Mouse (Mus musculus) cortical plate, adult 2 months (tissue): ENCODE results near the gene Dusp18. TPM values are rescaled to one million over a fixed set of nuclear protein-coding genes. Genes with fewer than 3 reads are reported as not detected.
A peak's percentile ranks its signal among the peaks of the same experiment; 100 is the strongest.

Experiments
- H3K27ac ChIP-seq: fragments of 200-500 bp; 2 replicates; pipeline ENCODE4 v1.5.1; 2012; ENCODE audit warnings: low read length, control low read depth, inconsistent platforms; ENCODE audit not compliant: insufficient read depth
- H3K4me1 ChIP-seq: fragments of 200-500 bp; 2 replicates; pipeline ENCODE4 v1.6.1; 2011; ENCODE audit warnings: low read length; ENCODE audit not compliant: control insufficient read depth, insufficient read depth
- H3K4me3 ChIP-seq: fragments of 200-500 bp; 2 replicates; pipeline ENCODE4 v1.5.1; 2011; ENCODE audit warnings: mild to moderate bottlenecking, low read length, control low read depth; ENCODE audit not compliant: insufficient read depth
- CTCF ChIP-seq: fragments of 200-500 bp; IDR thresholded peaks from 2 replicates; pipeline ENCODE4 v1.5.1; 2011; ENCODE audit warnings: mild to moderate bottlenecking, control low read depth, low read length; ENCODE audit not compliant: insufficient read depth; ENCODE audit errors: extremely low read depth
- POLR2A ChIP-seq: fragments of 200-500 bp; IDR thresholded peaks from 2 replicates; pipeline ENCODE4 v1.6.1; 2011; ENCODE audit warnings: mild to moderate bottlenecking, low read length, control low read depth; ENCODE audit not compliant: insufficient read depth; ENCODE audit errors: extremely low read depth
- polyA plus RNA-seq: library from polyadenylated mRNA; depleted of rRNA; stranded (reverse); fragments of >200 nt; gene quantifications from 2 replicates; pipeline ENCODE4 v1.2.3, GENCODE M21; 2012; rRNA removed

The Dusp18 gene
- polyA plus RNA-seq = 19.3 and 19.4 TPM in 2 replicates

DNA sequence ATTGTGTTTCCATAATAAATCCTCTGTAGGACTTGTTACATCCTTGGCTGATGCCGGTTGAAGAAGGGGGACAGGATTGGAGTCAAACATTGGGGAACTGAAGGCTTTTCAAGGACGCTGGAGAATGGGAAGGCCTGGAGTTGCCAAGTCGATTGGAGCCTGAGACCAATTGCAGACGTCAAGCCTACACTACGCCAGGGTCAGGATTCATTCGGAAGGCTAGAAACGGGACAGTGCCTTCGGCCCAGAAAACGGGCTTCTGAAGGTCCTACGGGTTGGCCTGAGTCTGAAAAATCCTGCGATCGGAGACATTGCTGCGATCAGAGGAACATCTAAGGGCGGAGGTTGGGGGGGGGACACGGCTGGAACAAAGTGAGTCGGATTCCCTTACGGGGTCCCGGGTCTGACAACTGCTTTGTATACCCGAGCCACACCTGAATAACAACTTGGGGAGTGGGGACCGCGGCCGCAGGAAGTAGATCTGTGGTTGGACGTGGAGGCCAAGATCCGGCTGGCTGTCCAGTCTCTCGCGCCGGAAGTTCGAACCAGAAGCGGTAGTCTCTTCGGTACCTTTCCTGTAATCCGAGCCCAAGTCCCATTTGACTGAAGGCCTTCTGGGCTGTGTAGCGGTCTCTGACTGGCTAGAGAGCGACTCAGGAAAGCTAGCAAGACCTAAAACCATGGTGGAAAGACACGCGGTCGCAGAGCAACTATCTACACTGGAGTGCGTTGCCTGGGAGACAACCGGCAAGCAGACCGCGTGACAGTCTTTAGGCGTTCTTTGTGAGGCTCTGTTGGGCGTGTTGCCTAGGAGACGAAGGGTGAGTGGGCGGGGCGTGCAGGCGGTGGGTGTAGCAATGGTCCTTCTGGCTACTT lies at the start of gene Dusp18, which contains the start of gene 4921536K21Rik:
Dusp18 (plus strand) TSS at position 835 of the 876 bp plus-strand sequence.
4921536K21Rik (minus strand) TSS at position 693 of the 876 bp plus-strand sequence.
- Histone ChIP-seq H3K27ac (peak within 1 kb of the TSS; percentile 73), H3K4me3 (peak within 1 kb of the TSS; percentile 56), H3K4me1 (peaks cover 2% of the 10 kb centered on the region; the same call in 1 of the 2 replicates)
- TF ChIP-seq POLR2A (peak; percentile 83), CTCF (no peak)

DNA sequence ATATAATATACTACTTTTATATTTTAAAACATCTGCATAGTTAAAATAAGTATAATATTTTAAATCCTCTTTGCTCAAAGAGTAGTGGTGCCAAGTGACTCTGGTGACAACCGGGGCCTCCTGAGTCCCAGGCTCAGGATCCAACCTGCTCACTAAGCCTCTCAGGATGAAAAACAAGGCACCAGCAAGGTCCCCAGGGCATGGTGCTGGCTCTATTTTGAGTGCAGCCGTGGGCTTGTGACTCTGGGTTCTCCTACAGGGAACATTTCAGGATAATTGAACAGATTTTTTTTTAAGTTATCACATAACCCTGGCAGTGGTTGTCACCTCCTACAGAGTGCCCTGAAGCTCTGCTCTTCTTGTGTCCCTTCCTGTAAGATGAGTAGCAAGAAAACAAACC lies 48.7 kb upstream of the Dusp18 start:
- H3K4me1 ChIP-seq = peaks cover 15% of the 10 kb centered on the region
- no peak overlapping the region for H3K4me3 ChIP-seq
- TF ChIP-seq POLR2A (no peak), CTCF (no peak)
- H3K27ac ChIP-seq = no peak overlapping the region

DNA sequence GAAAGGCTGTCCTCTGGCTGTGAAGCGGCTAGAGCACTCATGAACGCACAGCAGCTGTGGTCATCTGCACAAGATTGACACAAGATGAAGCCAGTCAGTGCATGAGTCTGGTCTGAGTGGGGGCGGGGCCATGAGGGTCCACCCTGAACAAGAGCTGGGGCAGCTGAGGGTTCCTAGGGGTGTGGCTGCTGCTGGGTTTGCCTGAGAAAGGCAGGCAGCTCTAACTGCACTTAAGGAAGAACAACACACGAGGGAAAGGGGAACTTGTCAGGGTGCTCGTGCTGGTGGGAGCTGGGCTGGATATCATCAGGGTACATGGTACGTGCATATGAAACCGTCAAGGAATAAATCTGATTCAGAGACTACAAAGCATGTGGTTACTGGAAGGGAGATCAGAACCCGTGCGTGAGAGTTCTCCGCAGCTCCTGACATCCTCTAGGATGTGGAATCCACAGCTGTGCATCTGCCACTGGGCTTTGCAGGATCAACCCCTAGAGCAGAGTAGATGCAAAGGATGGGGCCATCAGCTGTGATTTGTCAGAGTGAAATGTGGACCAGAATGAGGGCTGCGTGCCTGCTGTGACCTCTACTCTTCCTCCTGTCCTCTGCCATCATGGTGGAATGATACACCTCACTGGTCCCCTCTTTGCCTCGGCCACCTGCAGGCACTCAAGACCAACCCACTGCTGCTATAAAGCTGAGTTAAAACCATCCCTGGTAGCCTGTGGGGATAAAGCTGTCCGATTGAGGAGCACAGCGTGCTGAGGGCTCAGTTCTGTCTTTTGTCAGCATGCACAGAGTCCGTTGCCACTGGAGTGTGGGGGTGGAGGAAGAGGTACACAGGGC lies 45.3 kb upstream of the Dusp18 start:
- Histone ChIP-seq H3K4me3 (no peak overlapping the region), H3K27ac (peak overlapping the region; percentile 1; the same call in 1 of the 2 replicates), H3K4me1 (peaks cover 22% of the 10 kb centered on the region)
- no peak for TF ChIP-seq CTCF
- TF ChIP-seq POLR2A = no peak

DNA sequence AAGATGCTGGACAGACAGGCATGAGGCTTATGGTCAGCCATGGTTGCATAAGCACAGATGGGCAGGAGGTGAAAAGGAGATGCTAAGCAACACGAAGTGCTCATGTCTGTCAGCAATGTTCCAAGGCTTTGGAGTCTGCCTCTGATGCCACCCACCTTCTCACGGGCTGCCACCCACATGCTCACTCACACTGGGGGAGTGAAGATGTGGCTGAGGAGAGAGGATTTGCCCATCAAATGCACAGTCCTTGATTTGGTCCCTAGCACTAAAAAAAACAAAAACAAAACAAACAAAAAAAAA lies 44.8 kb upstream of the Dusp18 start:
- Histone ChIP-seq H3K4me1 (peaks cover 22% of the 10 kb centered on the region), H3K4me3 (no peak overlapping the region), H3K27ac (no peak overlapping the region)
- no peak for TF ChIP-seq POLR2A
- TF ChIP-seq CTCF = no peak

DNA sequence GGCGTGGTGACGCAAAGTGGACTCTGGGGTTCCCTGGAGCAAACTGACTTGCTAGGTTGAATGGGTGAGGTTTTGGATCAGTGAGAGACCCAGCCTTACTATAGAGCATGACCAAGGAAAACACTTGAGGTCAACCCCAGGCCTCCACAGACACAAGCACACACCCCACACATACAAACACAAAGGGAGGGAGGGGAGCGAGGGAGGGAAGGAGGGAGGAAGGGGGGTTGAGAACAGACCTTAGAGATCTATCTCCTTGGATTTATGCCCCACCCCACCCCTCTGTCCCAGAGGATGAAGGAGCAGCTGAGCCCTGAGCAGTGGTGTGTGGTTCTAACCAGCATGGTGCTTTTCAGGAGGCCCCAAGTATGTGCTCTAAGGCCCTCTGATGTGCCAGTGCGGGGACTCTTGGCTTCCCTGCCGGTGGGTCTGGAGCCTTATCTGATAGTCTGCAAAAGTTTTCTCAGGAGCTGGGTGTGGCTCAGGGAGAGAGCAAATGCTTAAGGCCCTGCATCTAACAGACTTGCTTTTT lies 44.2 kb upstream of the Dusp18 start:
- no peak overlapping the region for H3K4me3 ChIP-seq
- peaks cover 22% of the 10 kb centered on the region for H3K4me1 ChIP-seq
- TF ChIP-seq POLR2A (no peak), CTCF (no peak)
- H3K27ac ChIP-seq = no peak overlapping the region

DNA sequence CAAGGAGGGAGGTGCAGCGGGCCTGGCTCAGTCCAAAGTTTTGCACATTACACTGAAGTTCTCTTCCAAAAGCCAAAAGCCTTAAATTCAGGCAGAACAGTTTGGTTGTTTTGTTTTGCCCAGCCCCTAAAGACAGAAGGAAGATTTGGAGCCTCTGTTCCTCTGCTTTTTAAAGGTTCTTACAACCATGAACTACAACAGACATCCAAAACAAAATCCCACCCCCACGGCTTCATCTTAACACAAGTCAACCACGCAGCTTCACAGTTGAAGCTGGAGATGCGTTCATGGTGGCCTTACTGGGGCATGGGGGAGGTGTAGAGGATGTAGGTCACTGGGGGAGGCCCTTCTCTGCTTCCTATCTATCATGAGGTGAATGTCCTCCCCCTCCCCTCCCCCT lies 43.2 kb upstream of the Dusp18 start:
- Histone ChIP-seq H3K4me1 (peaks cover 24% of the 10 kb centered on the region), H3K27ac (0 out of 2 replicates have a peak overlapping the region, but pooled peaks have one; percentile 7)
- TF ChIP-seq CTCF (no peak), POLR2A (no peak)

DNA sequence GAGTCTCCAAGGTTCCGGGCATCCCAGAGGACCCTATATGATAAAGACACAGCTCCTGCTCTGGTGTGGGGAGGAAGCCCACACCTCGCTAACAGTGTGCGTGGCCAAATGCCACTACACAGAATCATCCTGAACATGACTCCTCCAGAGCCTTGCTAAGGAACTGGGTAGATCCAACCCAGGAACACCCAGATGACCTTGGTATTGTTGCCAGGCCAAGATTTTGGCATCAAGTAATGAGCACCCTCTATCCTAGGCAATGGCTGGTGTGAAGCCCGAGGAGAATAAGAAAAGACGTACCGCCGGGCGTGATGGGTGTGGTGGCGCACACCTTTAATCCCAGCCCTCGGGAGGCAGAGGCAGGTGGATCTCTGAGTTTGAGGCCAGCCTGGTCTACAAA lies 42.0 kb upstream of the Dusp18 start:
- H3K4me3 ChIP-seq = no peak overlapping the region
- TF ChIP-seq CTCF (no peak), POLR2A (no peak)
- peak overlapping the region; percentile 52; the same call in 1 of the 2 replicates for H3K27ac ChIP-seq
- H3K4me1 ChIP-seq = peaks cover 20% of the 10 kb centered on the region

More for the DNA sequence above, 43.2 kb upstream of the Dusp18 start:
- no peak overlapping the region for H3K4me3 ChIP-seq

DNA sequence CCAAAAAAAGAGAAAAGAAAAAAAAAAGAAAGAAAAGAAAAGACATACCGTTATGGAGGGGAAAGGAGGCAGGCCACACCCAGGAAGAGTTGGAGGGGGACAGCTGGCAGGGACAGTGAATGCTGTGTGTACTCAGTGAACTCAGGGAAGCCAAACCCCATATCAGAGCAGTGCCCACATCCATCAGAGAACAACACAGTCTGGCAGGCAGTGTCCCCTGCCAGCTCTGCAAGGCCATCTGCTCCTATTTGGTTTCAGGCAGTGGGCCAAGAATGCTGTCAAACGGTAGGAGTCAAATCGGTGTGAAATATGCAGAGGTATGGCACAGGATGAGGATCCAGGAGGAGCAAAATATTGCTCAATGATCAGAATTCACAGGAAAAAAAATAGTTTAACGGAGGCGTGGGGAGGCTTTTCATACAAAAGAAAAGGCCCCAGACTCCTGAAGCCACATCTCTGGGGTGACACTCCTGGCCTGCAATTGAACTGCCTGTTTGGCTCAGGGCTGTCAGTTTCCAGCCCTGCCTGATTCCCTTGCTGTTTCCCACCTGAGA lies 41.5 kb upstream of the Dusp18 start:
- Histone ChIP-seq H3K27ac (peak overlapping the region; percentile 34; the same call in 1 of the 2 replicates), H3K4me1 (peaks cover 19% of the 10 kb centered on the region), H3K4me3 (no peak overlapping the region)
- no peak for TF ChIP-seq CTCF
- no peak for TF ChIP-seq POLR2A

DNA sequence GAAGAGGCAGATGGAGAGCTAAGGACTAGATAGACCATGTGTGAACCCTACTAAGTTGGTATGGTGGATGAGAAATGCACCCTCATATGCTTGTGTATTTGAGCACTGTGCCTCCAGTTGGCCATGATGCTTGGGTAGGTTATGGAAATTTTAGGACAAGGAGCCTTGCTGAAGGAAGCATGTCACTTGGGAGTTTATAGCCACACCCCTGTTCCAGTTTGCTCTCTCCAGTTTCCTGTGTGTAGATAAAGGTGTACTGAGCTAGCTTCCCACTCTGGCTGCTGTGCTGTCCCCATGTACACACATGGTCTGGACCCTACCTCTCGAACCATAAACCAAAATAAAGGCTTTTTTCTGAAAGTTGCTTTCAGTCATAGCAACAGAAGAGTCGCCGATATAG lies 40.9 kb upstream of the Dusp18 start:
- TF ChIP-seq CTCF (no peak), POLR2A (no peak)
- no peak overlapping the region for H3K4me3 ChIP-seq
- H3K27ac ChIP-seq = peak overlapping the region; percentile 34; the same call in 1 of the 2 replicates

More for the DNA sequence above, 40.9 kb upstream of the Dusp18 start:
- H3K4me1 ChIP-seq = peaks cover 17% of the 10 kb centered on the region
